Mouse (Mus musculus) ES-E14 (cell line): Measurements from ENCODE around the gene Lim2. TPM values are rescaled to one million over a fixed set of nuclear protein-coding genes. Genes with fewer than 3 reads are reported as not detected.
"Not testable (repeated sequence)": the region's sequence is repeated elsewhere in the genome, so short reads cannot be mapped to it uniquely, and the experiment has no call there.

Experiments used
- DNase-seq: peaks from one replicate; pipeline ENCODE4 v3.0.0-alpha.2; 2013; ENCODE audit warnings: low read depth, low spot score
- H3K27ac ChIP-seq: 2 replicates; pipeline ENCODE4 v1.5.1; 2012; ENCODE audit warnings: low read depth, mild to moderate bottlenecking, low read length, moderate library complexity, mixed read lengths; ENCODE audit not compliant: poor library complexity, insufficient read depth, severe bottlenecking
- H3K36me3 ChIP-seq: 2 replicates; pipeline ENCODE4 v1.6.1; 2012; ENCODE audit warnings: mild to moderate bottlenecking, low read length, moderate library complexity, mixed read lengths; ENCODE audit not compliant: control insufficient read depth, poor library complexity, insufficient read depth, severe bottlenecking
- H3K4me1 ChIP-seq, 2 experiments: fragments of 150-350 bp in 1 of 2; sonication (generic) in 1 of 2; 2 replicates each; pipeline ENCODE4 v1.6.1; 2012; ENCODE audit warnings: low read length in 2 of 2, mild to moderate bottlenecking in 1 of 2, mixed read lengths in 1 of 2; ENCODE audit not compliant: control insufficient read depth in 2 of 2, insufficient read depth in 2 of 2, poor library complexity in 1 of 2
- H3K4me3 ChIP-seq, 2 experiments: fragments of 150-350 bp in 1 of 2; sonication (generic) in 1 of 2; 2 replicates each; pipeline ENCODE4 v1.5.1; 2012; ENCODE audit warnings: low read length in 2 of 2, low read depth in 1 of 2, mild to moderate bottlenecking in 1 of 2, mixed read lengths in 1 of 2; ENCODE audit not compliant: insufficient read depth in 1 of 2, poor library complexity in 1 of 2, severe bottlenecking in 1 of 2
- H3K9ac ChIP-seq: 2 replicates; pipeline ENCODE4 v1.6.1; 2012; ENCODE audit warnings: low read depth, mild to moderate bottlenecking, low read length, mixed read lengths; ENCODE audit not compliant: poor library complexity, insufficient read depth, severe bottlenecking
- H3K9me3 ChIP-seq: fragments of 150-350 bp; sonication (generic); 2 replicates; pipeline ENCODE4 v1.6.1; 2012; ENCODE audit warnings: low read depth, mild to moderate bottlenecking, low read length; ENCODE audit not compliant: control insufficient read depth, insufficient read depth
- CHD2 ChIP-seq: IDR thresholded peaks from 2 replicates; pipeline ENCODE4 v1.6.1; 2014; ENCODE audit warnings: mild to moderate bottlenecking, low read depth, low read length, inconsistent platforms
- HCFC1 ChIP-seq: IDR thresholded peaks from 2 replicates; pipeline ENCODE4 v1.6.1; 2012; ENCODE audit warnings: low read length, inconsistent platforms, borderline replicate concordance; ENCODE audit not compliant: insufficient read depth
- MAFK ChIP-seq: IDR thresholded peaks from 2 replicates; pipeline ENCODE4 v1.6.1; 2014; ENCODE audit warnings: mild to moderate bottlenecking, low read depth, low read length, inconsistent platforms; ENCODE audit not compliant: insufficient read depth
- ZC3H11A ChIP-seq: IDR thresholded peaks from 2 replicates; pipeline ENCODE4 v1.6.1; 2012; ENCODE audit warnings: low read depth, mild to moderate bottlenecking, inconsistent platforms, low read length, borderline replicate concordance
- ZNF384 ChIP-seq: IDR thresholded peaks from 2 replicates; pipeline ENCODE4 v1.6.1; 2012; ENCODE audit warnings: low read depth, low read length, inconsistent platforms
- in situ Hi-C, 2 experiments: fragments of 600-800 bp; cut with MboI; formaldehyde crosslinking; loops; one replicate each; pipeline ENCODE4 v1.15.1; 2025; ENCODE audit warnings: low sequenced_read_pairs in 2 of 2, inconsistent platforms in 1 of 2; ENCODE audit not compliant: unreplicated experiment in 2 of 2
- total RNA-seq: library from RNA; depleted of rRNA; stranded (reverse); fragments of 300-350 nt; gene quantifications from 2 replicates; pipeline ENCODE4 v1.2.3, GENCODE M21; 2012

Gene Lim2
- total RNA-seq, 1 experiment: 1.1 TPM

GRCm38 (mm10) chr7:43402718-43403117 is 24.8 kb upstream of the Lim2 start:
- Histone ChIP-seq H3K9me3 (no peaks in the 10 kb centered on the region), H3K4me3 (no peak overlapping the region), H3K27ac (no peak overlapping the region), H3K36me3 (no peaks in the 10 kb centered on the region), H3K4me1 (no peaks in the 10 kb centered on the region), H3K9ac (no peak overlapping the region)
- TF ChIP-seq HCFC1: no peak
- TF ChIP-seq MAFK: no peak
- TF ChIP-seq ZNF384: no peak
- no peak for TF ChIP-seq ZC3H11A
- TF ChIP-seq CHD2: no peak
- no peak for DNase-seq
- in situ Hi-C loops: no loop called here

- in situ Hi-C loops: no loop called here
- Histone ChIP-seq H3K9ac (no peak overlapping the region), H3K4me1 (peaks cover 0 to 2% of the 10 kb centered on the region in 2 experiments; a peak in 1 of 4 replicates), H3K36me3 (no peaks in the 10 kb centered on the region), H3K9me3 (no peaks in the 10 kb centered on the region), H3K27ac (no peak overlapping the region), H3K4me3 (no peak overlapping the region)
- TF ChIP-seq CHD2 (no peak), MAFK (no peak), ZC3H11A (no peak), ZNF384 (no peak)
- DNase-seq: no peak
Measured at GRCm38 (mm10) chr7:43407573-43407972, 19.9 kb upstream of the Lim2 start.

- no peak for DNase-seq
- peaks cover 0 to 2% of the 10 kb centered on the region in 2 experiments; a peak in 1 of 4 replicates for H3K4me1 ChIP-seq
- no peak within 1 kb of the TSS for H3K9ac ChIP-seq
- no peaks in the 10 kb centered on the region for H3K9me3 ChIP-seq
- TF ChIP-seq ZC3H11A (no peak), ZNF384 (no peak), CHD2 (no peak), MAFK (no peak), HCFC1 (no peak)
- no peak within 1 kb of the TSS for H3K4me3 ChIP-seq
- H3K36me3 ChIP-seq: no peaks in the 10 kb centered on the region
- no peak within 1 kb of the TSS for H3K27ac ChIP-seq
- in situ Hi-C loops: no loop called here
Measured at GRCm38 (mm10) chr7:43408131-43408553, 19.3 kb upstream of the Lim2 start, which contains the start of gene Siglecg. Gene Siglecg, plus strand, starts transcription at chr7:43408204.

- H3K36me3 ChIP-seq: no peaks in the 10 kb centered on the region
- no peak overlapping the region for H3K4me3 ChIP-seq
- in situ Hi-C loops: no loop called here
- no peaks in the 10 kb centered on the region for H3K9me3 ChIP-seq
- no peak for DNase-seq
- H3K4me1 ChIP-seq: peaks cover 0 to 2% of the 10 kb centered on the region in 2 experiments; a peak in 1 of 4 replicates
- TF ChIP-seq ZNF384 (no peak), ZC3H11A (no peak), HCFC1 (no peak), MAFK (no peak), CHD2 (no peak)
- no peak overlapping the region for H3K27ac ChIP-seq
- no peak overlapping the region for H3K9ac ChIP-seq
Measured at GRCm38 (mm10) chr7:43409084-43409483, 18.4 kb upstream of the Lim2 start.

GRCm38 (mm10) chr7:43411724-43412123 is 15.7 kb upstream of the Lim2 start:
- DNase-seq, H3K9ac ChIP-seq, H3K4me1 ChIP-seq, H3K36me3 ChIP-seq, in situ Hi-C loops, H3K4me3 ChIP-seq, H3K27ac ChIP-seq, H3K9me3 ChIP-seq: not testable (repeated sequence)
